Mouse (Mus musculus): Measurements from ENCODE around the gene Nol11.
"Not testable (repeated sequence)": the region's sequence is repeated elsewhere in the genome, so short reads cannot be mapped to it uniquely, and the experiment has no call there.

- TF ChIP-seq CTCF, POLR2A (IDR thresholded peaks at IDR 0.05; ENCODE audit: extremely low read depth, insufficient read depth, low read length): not testable (repeated sequence)
Observed at GRCm38 (mm10) chr11:107143956-107144355, 45.2 kb downstream of the Nol11 start.
